Mouse (Mus musculus): ENCODE measurements around the gene Popdc2.

DNA sequence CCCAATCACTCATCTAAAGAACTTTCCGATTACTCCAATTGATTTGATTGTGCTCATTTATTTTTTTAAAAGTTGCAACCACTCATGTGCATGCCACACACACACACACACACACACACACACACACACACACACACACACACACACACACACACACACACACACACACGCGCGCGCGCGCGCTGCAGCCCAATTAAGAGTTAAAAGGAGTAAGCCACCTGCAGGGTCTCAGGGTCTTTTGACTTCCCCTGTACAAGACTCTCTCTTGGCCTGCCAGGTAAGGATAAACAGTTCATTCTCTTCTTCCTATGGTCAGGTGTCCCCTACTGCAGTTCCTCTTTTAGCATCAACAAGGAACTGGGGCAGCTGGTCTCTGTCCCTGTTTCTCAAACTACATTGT lies 46.4 kb downstream of the Popdc2 start:
- TF ChIP-seq POLR2A (IDR thresholded peaks at IDR 0.05; ENCODE audit: borderline replicate concordance, control insufficient read depth, low read depth, low read length) (no peak), CTCF (IDR thresholded peaks at IDR 0.05; ENCODE audit: control insufficient read depth, insufficient read depth, low read length) (no peak)
